Comparison of ENCODE assay signal across 7 mouse cellular contexts in genomic region chr11:116436725-116437331, GRCm38 (mm10). TPM values are rescaled to one million over a fixed set of nuclear protein-coding genes. Genes with fewer than 3 reads are reported as not detected.
A peak's percentile ranks its signal among the peaks of the same experiment; 100 is the strongest.
DNase-seq lines count a peak whose midpoint lies in the region; ATAC-seq and TF ChIP-seq lines count a peak whose summit lies in the region.

No protein-coding gene starts in this region.

- H3K4me3 ChIP-seq in forebrain, embryonic 10.5 days = peak overlapping the region; percentile 96; the same call in 1 of the 2 replicates
- 0 out of 2 replicates have a peak overlapping the region, but pooled peaks have one; percentile 93 for H3K4me3 ChIP-seq in limb, embryonic 12.5 days (replicated peaks)
- H3K4me3 ChIP-seq in midbrain, embryonic 15.5 days = no peak overlapping the region
- H3K4me3 ChIP-seq in cerebellum, adult 2 months (replicated peaks; ENCODE audit: insufficient read depth, low read depth, low read length) = no peak overlapping the region

- no peak for TF ChIP-seq CTCF in cerebellum, adult 2 months (IDR thresholded peaks at IDR 0.05; ENCODE audit: borderline replicate concordance, insufficient read depth, low read depth, low read length)

- DNase-seq in ZHBTc4 (ENCODE audit: low read depth, low spot score) = peak; percentile 88
- DNase-seq in forebrain, embryonic 10.5 days (ENCODE audit: extremely low spot score, low spot score) = no peak
- DNase-seq in heart, postnatal 36 days = peak; percentile 52 to 65
- no peak for DNase-seq in cerebellum, postnatal 14 days
- no peak for DNase-seq in cerebellum, adult 2 months

- H3K9me3 ChIP-seq in forebrain, embryonic 10.5 days = no peaks in the 10 kb centered on the region
- no peaks in the 10 kb centered on the region for H3K9me3 ChIP-seq in limb, embryonic 12.5 days
- no peaks in the 10 kb centered on the region for H3K9me3 ChIP-seq in midbrain, embryonic 15.5 days

- no peak for ATAC-seq in limb, embryonic 12.5 days (ENCODE audit: insufficient number of reproducible peaks, insufficient read depth, low FRiP score, low TSS enrichment, low read depth)
- no peak for ATAC-seq in midbrain, embryonic 15.5 days (replicated peaks)

- peak overlapping the region; percentile 83 for H3K4me2 ChIP-seq in limb, embryonic 12.5 days
- H3K4me2 ChIP-seq in midbrain, embryonic 15.5 days = peak overlapping the region; percentile 70

- peaks cover 7% of the 10 kb centered on the region for H3K27me3 ChIP-seq in forebrain, embryonic 10.5 days (ENCODE audit: poor library complexity, severe bottlenecking)
- H3K27me3 ChIP-seq in limb, embryonic 12.5 days = no peaks in the 10 kb centered on the region
- H3K27me3 ChIP-seq in midbrain, embryonic 15.5 days (replicated peaks) = no peaks in the 10 kb centered on the region
- no peaks in the 10 kb centered on the region for H3K27me3 ChIP-seq in cerebellum, adult 2 months (ENCODE audit: control insufficient read depth, insufficient read depth, low read length)

- intact Hi-C loops in heart, postnatal 36 days (cut with DNase I) = no loop called here

- no peak for TF ChIP-seq POLR2A in cerebellum, adult 2 months (IDR thresholded peaks at IDR 0.05; ENCODE audit: borderline replicate concordance, insufficient read depth, low read length)

- H3K4me1 ChIP-seq in forebrain, embryonic 10.5 days = peaks cover 52% of the 10 kb centered on the region
- H3K4me1 ChIP-seq in limb, embryonic 12.5 days (replicated peaks) = peaks cover 33% of the 10 kb centered on the region
- H3K4me1 ChIP-seq in midbrain, embryonic 15.5 days = peaks cover 30% of the 10 kb centered on the region
- peaks cover 12% of the 10 kb centered on the region for H3K4me1 ChIP-seq in cerebellum, adult 2 months (ENCODE audit: control insufficient read depth, insufficient read depth, low read length)

- peak overlapping the region; percentile 40; the same call in 1 of the 2 replicates for H3K9ac ChIP-seq in limb, embryonic 12.5 days (replicated peaks)
- H3K9ac ChIP-seq in midbrain, embryonic 15.5 days = peak overlapping the region; percentile 17; the same call in 1 of the 2 replicates

- peaks cover 48% of the 10 kb centered on the region for H3K36me3 ChIP-seq in forebrain, embryonic 10.5 days (replicated peaks)
- peaks cover 32% of the 10 kb centered on the region for H3K36me3 ChIP-seq in limb, embryonic 12.5 days
- no peaks in the 10 kb centered on the region; the same call in 1 of the 2 replicates for H3K36me3 ChIP-seq in midbrain, embryonic 15.5 days (replicated peaks)

- peak overlapping the region; percentile 42 for H3K27ac ChIP-seq in forebrain, embryonic 10.5 days
- H3K27ac ChIP-seq in limb, embryonic 12.5 days = no peak overlapping the region; the same call in 1 of the 2 replicates
- H3K27ac ChIP-seq in midbrain, embryonic 15.5 days = no peak overlapping the region
- no peak overlapping the region for H3K27ac ChIP-seq in cerebellum, adult 2 months (ENCODE audit: insufficient read depth, low read length)

- 73% methylated on average over 4 of the region's 4 CpGs for WGBS in forebrain, embryonic 10.5 days
- WGBS in limb, embryonic 12.5 days = 68% methylated on average over 4 of the region's 4 CpGs
- 64% methylated on average over 4 of the region's 4 CpGs for WGBS in midbrain, embryonic 15.5 days
- WGBS in cerebellum, adult 2 months = 66% methylated on average over 4 of the region's 4 CpGs

RNA-seq across cellular contexts. Expression of gene Ubald2, which starts 2.9 kb away (rescaled TPM):
- 31.6 and 33.1 TPM in 2 replicates for polyA plus RNA-seq in forebrain, embryonic 10.5 days (2016; fragmentation: Nextera tagmentation; extraction: Ambion mirVana)
- total RNA-seq in heart, postnatal 36 days (2021) = 10 to 100 TPM; 40.4 to 44.9 TPM
- 36.6 and 48.4 TPM in 2 replicates for polyA plus RNA-seq in limb, embryonic 12.5 days (2016; fragmentation: Nextera tagmentation; extraction: Ambion mirVana)
- polyA plus RNA-seq in midbrain, embryonic 15.5 days (2015; fragmentation: Nextera tagmentation; extraction: Ambion mirVana) = 40.9 and 44.2 TPM in 2 replicates
- 34.8 and 44.0 TPM in 2 replicates for polyA plus RNA-seq in cerebellum, adult 2 months (2012; rRNA removed)

RNA-seq across cellular contexts. Expression of gene Rnf157, which starts 24.0 kb away (rescaled TPM):
- polyA plus RNA-seq in forebrain, embryonic 10.5 days (2016; fragmentation: Nextera tagmentation; extraction: Ambion mirVana) = 5.5 and 5.7 TPM in 2 replicates
- 1 to 10 TPM; 5.8 to 6.1 TPM for total RNA-seq in heart, postnatal 36 days (2021)
- 25.2 and 26.7 TPM in 2 replicates for polyA plus RNA-seq in limb, embryonic 12.5 days (2016; fragmentation: Nextera tagmentation; extraction: Ambion mirVana)
- 66.1 and 68.0 TPM in 2 replicates for polyA plus RNA-seq in midbrain, embryonic 15.5 days (2015; fragmentation: Nextera tagmentation; extraction: Ambion mirVana)
- polyA plus RNA-seq in cerebellum, adult 2 months (2012; rRNA removed) = 121 and 147 TPM in 2 replicates

RNA-seq across cellular contexts. Expression of gene Qrich2, which starts 29.2 kb away (rescaled TPM):
- 0.16 and 0.24 TPM in 2 replicates for polyA plus RNA-seq in forebrain, embryonic 10.5 days (2016; fragmentation: Nextera tagmentation; extraction: Ambion mirVana)
- under 1 TPM in 1 of 2 experiments, not detected in 1; 0.11 TPM for total RNA-seq in heart, postnatal 36 days (2021)
- polyA plus RNA-seq in limb, embryonic 12.5 days (2016; fragmentation: Nextera tagmentation; extraction: Ambion mirVana) = 0.35 TPM in 2 replicates
- not detected in 2 replicates for polyA plus RNA-seq in midbrain, embryonic 15.5 days (2015; fragmentation: Nextera tagmentation; extraction: Ambion mirVana)
- 0.05 TPM in 1 of 2 replicates, not detected in the other for polyA plus RNA-seq in cerebellum, adult 2 months (2012; rRNA removed)

RNA-seq across cellular contexts. Expression of gene Prpsap1, which starts 57.2 kb away (rescaled TPM):
- 200 and 209 TPM in 2 replicates for polyA plus RNA-seq in forebrain, embryonic 10.5 days (2016; fragmentation: Nextera tagmentation; extraction: Ambion mirVana)
- total RNA-seq in heart, postnatal 36 days (2021) = 10 to 100 TPM; 30.9 to 34.6 TPM
- 186 and 199 TPM in 2 replicates for polyA plus RNA-seq in limb, embryonic 12.5 days (2016; fragmentation: Nextera tagmentation; extraction: Ambion mirVana)
- polyA plus RNA-seq in midbrain, embryonic 15.5 days (2015; fragmentation: Nextera tagmentation; extraction: Ambion mirVana) = 199 and 200 TPM in 2 replicates
- 114 and 129 TPM in 2 replicates for polyA plus RNA-seq in cerebellum, adult 2 months (2012; rRNA removed)

Comparison
In these comparisons a context has a peak if more than half of its experiments do, and no peak if none do; other contexts are left out.
1. DNase-seq: peak in ZHBTc4 (single experiment) and heart, postnatal 36 days (2 of 2); none in forebrain, embryonic 10.5 days (single experiment), cerebellum, postnatal 14 days (0 of 2) and cerebellum, adult 2 months (0 of 2).
2. H3K4me3 ChIP-seq: peak in forebrain, embryonic 10.5 days (single experiment) and limb, embryonic 12.5 days (single experiment); none in midbrain, embryonic 15.5 days (single experiment) and cerebellum, adult 2 months (single experiment).